Mouse (Mus musculus): ENCODE data around the gene Tiam2. TPM values are rescaled to one million over a fixed set of nuclear protein-coding genes. Genes with fewer than 3 reads are reported as not detected.

Tiam2 gene
- polyA plus RNA-seq, 1 experiment = 2.5 TPM

DNA sequence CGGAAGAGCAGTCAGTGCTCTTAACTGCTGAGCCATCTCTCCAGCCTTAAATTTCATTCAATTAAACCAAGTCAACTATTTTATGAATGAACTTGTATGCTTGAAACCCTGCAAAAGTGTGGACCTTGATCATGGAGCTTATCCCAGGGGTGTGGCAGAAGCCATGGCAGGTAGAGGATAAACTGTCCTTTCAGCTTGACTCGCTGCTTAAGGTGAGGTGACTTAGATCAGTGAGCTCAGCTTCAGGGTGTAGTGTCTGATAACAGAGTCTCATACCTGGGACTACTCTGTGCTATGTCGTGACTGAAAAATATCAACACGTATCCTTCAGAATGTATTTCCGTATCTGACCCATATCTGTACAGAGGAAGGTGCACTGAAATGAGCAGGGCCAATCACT lies 194.0 kb downstream of the Tiam2 start:
- peaks cover 1% of the 10 kb centered on the region for H3K4me1 ChIP-seq (ENCODE audit: control insufficient read depth, insufficient read depth, low read length)
- TF ChIP-seq EP300 (IDR thresholded peaks at IDR 0.05; ENCODE audit: insufficient read depth, low read depth, low read length) (no peak), POLR2A (IDR thresholded peaks at IDR 0.05; ENCODE audit: insufficient read depth, low read length) (no peak), CTCF (IDR thresholded peaks at IDR 0.05; ENCODE audit: low read depth, low read length) (no peak)
- H3K27me3 ChIP-seq (ENCODE audit: control insufficient read depth, insufficient read depth, low read length, poor library complexity, severe bottlenecking) = no peaks in the 10 kb centered on the region
- no peaks in the 10 kb centered on the region for H3K9me3 ChIP-seq (replicated peaks; ENCODE audit: control insufficient read depth, insufficient read depth, low read length, poor library complexity, severe bottlenecking)
- H3K27ac ChIP-seq (ENCODE audit: insufficient read depth, low read length) = no peak overlapping the region
- H3K36me3 ChIP-seq (ENCODE audit: control insufficient read depth, insufficient read depth, low read length, poor library complexity, severe bottlenecking) = no peaks in the 10 kb centered on the region; the same call in 1 of the 2 replicates
- no peak overlapping the region for H3K9ac ChIP-seq (ENCODE audit: low read depth, poor library complexity, severe bottlenecking)
- H3K4me3 ChIP-seq (ENCODE audit: low read depth, low read length) = no peak overlapping the region

- no peak for TF ChIP-seq EP300 (IDR thresholded peaks at IDR 0.05; ENCODE audit: insufficient read depth, low read depth, low read length)
Measured at GRCm38 (mm10) chr17:3527841-3528471, 201.6 kb downstream of the Tiam2 start.

DNA sequence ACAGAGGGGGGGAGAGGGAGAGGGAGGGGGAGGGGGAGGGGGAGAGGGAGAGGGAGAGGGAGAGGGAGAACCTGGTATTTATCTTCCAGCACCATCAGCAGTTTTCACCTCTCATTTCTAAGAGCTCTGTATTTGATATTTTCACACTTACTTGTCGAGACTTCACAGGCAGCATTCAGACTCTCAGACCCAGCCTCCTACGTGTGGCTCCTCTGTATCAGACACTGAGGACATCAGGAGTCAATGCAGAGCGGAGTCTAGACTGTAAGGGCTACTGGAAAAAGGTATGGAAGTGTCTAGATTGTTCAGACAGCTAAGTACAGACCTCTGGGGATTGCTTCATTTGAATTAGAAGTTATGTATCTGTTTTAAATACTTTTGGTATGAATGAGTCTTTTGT lies 203.2 kb downstream of the Tiam2 start:
- Histone ChIP-seq H3K4me1 (ENCODE audit: control insufficient read depth, insufficient read depth, low read length) (no peaks in the 10 kb centered on the region), H3K27me3 (ENCODE audit: control insufficient read depth, insufficient read depth, low read length, poor library complexity, severe bottlenecking) (no peaks in the 10 kb centered on the region), H3K9me3 (replicated peaks; ENCODE audit: control insufficient read depth, insufficient read depth, low read length, poor library complexity, severe bottlenecking) (no peaks in the 10 kb centered on the region), H3K36me3 (ENCODE audit: control insufficient read depth, insufficient read depth, low read length, poor library complexity, severe bottlenecking) (no peaks in the 10 kb centered on the region), H3K27ac (ENCODE audit: insufficient read depth, low read length) (no peak overlapping the region), H3K4me3 (ENCODE audit: low read depth, low read length) (no peak overlapping the region), H3K9ac (ENCODE audit: low read depth, poor library complexity, severe bottlenecking) (no peak overlapping the region)
- TF ChIP-seq POLR2A (IDR thresholded peaks at IDR 0.05; ENCODE audit: insufficient read depth, low read length) (no peak), EP300 (IDR thresholded peaks at IDR 0.05; ENCODE audit: insufficient read depth, low read depth, low read length) (no peak), CTCF (IDR thresholded peaks at IDR 0.05; ENCODE audit: low read depth, low read length) (no peak)

More at GRCm38 (mm10) chr17:3527841-3528471, 201.6 kb downstream of the Tiam2 start:
- H3K27ac ChIP-seq (ENCODE audit: insufficient read depth, low read length) = no peak overlapping the region
- H3K9ac ChIP-seq (ENCODE audit: low read depth, poor library complexity, severe bottlenecking) = no peak overlapping the region
- H3K4me3 ChIP-seq (ENCODE audit: low read depth, low read length) = no peak overlapping the region
- no peaks in the 10 kb centered on the region for H3K4me1 ChIP-seq (ENCODE audit: control insufficient read depth, insufficient read depth, low read length)
- no peaks in the 10 kb centered on the region for H3K27me3 ChIP-seq (ENCODE audit: control insufficient read depth, insufficient read depth, low read length, poor library complexity, severe bottlenecking)
- no peaks in the 10 kb centered on the region for H3K9me3 ChIP-seq (replicated peaks; ENCODE audit: control insufficient read depth, insufficient read depth, low read length, poor library complexity, severe bottlenecking)
- no peaks in the 10 kb centered on the region for H3K36me3 ChIP-seq (ENCODE audit: control insufficient read depth, insufficient read depth, low read length, poor library complexity, severe bottlenecking)

DNA sequence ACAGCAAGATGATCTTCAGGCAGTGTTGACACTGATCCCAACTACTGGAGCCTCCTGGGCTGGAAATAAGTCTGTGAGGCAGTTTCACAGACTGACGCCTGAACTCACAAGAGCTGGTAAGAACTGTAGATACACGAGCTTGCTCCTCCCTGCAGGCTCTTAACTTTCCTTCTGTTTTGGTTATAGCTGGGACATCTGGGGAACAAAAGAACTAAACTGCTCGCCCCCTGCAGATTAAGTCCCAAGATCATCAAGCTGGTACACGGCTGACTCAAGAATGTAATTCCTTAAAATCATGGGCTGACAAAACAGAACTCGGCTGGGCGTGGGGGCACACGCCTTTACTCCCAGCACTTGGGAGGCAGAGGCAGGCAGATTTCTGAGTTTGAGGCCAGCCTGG lies 204.2 kb downstream of the Tiam2 start:
- Histone ChIP-seq H3K4me1 (ENCODE audit: control insufficient read depth, insufficient read depth, low read length) (no peaks in the 10 kb centered on the region), H3K4me3 (ENCODE audit: low read depth, low read length) (no peak overlapping the region), H3K9me3 (replicated peaks; ENCODE audit: control insufficient read depth, insufficient read depth, low read length, poor library complexity, severe bottlenecking) (no peaks in the 10 kb centered on the region), H3K27ac (ENCODE audit: insufficient read depth, low read length) (no peak overlapping the region), H3K27me3 (ENCODE audit: control insufficient read depth, insufficient read depth, low read length, poor library complexity, severe bottlenecking) (no peaks in the 10 kb centered on the region), H3K36me3 (ENCODE audit: control insufficient read depth, insufficient read depth, low read length, poor library complexity, severe bottlenecking) (0 out of 2 replicates have a peak, but pooled peaks cover 2% of the 10 kb centered on the region), H3K9ac (ENCODE audit: low read depth, poor library complexity, severe bottlenecking) (no peak overlapping the region)
- TF ChIP-seq EP300 (IDR thresholded peaks at IDR 0.05; ENCODE audit: insufficient read depth, low read depth, low read length) (no peak), POLR2A (IDR thresholded peaks at IDR 0.05; ENCODE audit: insufficient read depth, low read length) (no peak), CTCF (IDR thresholded peaks at IDR 0.05; ENCODE audit: low read depth, low read length) (no peak)

DNA sequence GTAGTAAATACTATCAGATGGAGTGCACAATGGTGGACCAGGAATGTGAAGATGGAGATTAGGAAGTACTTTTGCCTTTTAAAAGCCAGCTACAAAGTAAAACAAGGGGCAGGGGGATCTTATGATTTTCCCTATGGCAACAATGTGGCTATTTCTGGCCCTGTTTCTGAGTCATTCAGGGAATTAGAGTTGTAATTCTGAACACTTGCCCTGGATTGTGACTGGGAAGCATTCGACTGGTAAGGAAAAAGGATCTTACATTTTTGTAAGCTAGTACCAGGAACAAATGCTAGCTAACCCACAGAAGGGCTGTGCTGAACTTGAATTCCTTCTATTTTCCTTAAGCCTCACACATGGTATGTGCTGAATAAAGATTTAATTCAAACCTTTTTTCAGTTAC lies 205.3 kb downstream of the Tiam2 start:
- no peak overlapping the region for H3K9ac ChIP-seq (ENCODE audit: low read depth, poor library complexity, severe bottlenecking)

DNA sequence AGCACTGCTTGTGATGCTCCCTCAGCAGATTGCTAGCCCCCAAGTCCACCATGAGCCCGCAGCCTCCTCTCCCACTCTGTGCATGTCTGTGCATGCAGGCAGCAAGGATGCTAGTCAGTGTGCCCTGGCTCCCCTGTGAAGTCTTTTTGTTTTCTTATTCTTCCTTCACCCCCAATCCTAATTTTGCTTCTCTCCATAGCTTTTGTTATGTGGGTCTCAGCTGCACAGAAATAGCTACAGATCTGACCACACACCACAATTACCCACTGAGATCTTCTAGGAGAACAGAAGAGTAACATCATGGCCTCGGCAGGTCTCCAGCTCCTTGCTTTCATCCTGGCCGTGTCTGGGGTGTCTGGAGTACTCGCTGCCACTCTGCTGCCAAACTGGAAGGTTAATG lies 205.9 kb downstream of the Tiam2 start, which contains the start of gene Cldn20:
Cldn20 (plus strand) TSS at position 301 of the 400 bp plus-strand sequence.
- no peaks in the 10 kb centered on the region for H3K9me3 ChIP-seq (replicated peaks; ENCODE audit: control insufficient read depth, insufficient read depth, low read length, poor library complexity, severe bottlenecking)
- 0 out of 2 replicates have a peak, but pooled peaks cover 2% of the 10 kb centered on the region for H3K36me3 ChIP-seq (ENCODE audit: control insufficient read depth, insufficient read depth, low read length, poor library complexity, severe bottlenecking)
- H3K27ac ChIP-seq (ENCODE audit: insufficient read depth, low read length) = no peak within 1 kb of the TSS
- TF ChIP-seq CTCF (IDR thresholded peaks at IDR 0.05; ENCODE audit: low read depth, low read length) (no peak), POLR2A (IDR thresholded peaks at IDR 0.05; ENCODE audit: insufficient read depth, low read length) (no peak), EP300 (IDR thresholded peaks at IDR 0.05; ENCODE audit: insufficient read depth, low read depth, low read length) (no peak)
- no peak within 1 kb of the TSS for H3K4me3 ChIP-seq (ENCODE audit: low read depth, low read length)
- H3K4me1 ChIP-seq (ENCODE audit: control insufficient read depth, insufficient read depth, low read length) = no peaks in the 10 kb centered on the region
- H3K27me3 ChIP-seq (ENCODE audit: control insufficient read depth, insufficient read depth, low read length, poor library complexity, severe bottlenecking) = no peaks in the 10 kb centered on the region
- no peak within 1 kb of the TSS for H3K9ac ChIP-seq (ENCODE audit: low read depth, poor library complexity, severe bottlenecking)

More for the DNA sequence above, 205.3 kb downstream of the Tiam2 start:
- H3K9me3 ChIP-seq (replicated peaks; ENCODE audit: control insufficient read depth, insufficient read depth, low read length, poor library complexity, severe bottlenecking) = no peaks in the 10 kb centered on the region
- TF ChIP-seq POLR2A (IDR thresholded peaks at IDR 0.05; ENCODE audit: insufficient read depth, low read length) (no peak), EP300 (IDR thresholded peaks at IDR 0.05; ENCODE audit: insufficient read depth, low read depth, low read length) (no peak), CTCF (IDR thresholded peaks at IDR 0.05; ENCODE audit: low read depth, low read length) (no peak)
- H3K4me3 ChIP-seq (ENCODE audit: low read depth, low read length) = no peak overlapping the region
- no peaks in the 10 kb centered on the region for H3K4me1 ChIP-seq (ENCODE audit: control insufficient read depth, insufficient read depth, low read length)
- 0 out of 2 replicates have a peak, but pooled peaks cover 2% of the 10 kb centered on the region for H3K36me3 ChIP-seq (ENCODE audit: control insufficient read depth, insufficient read depth, low read length, poor library complexity, severe bottlenecking)
- no peaks in the 10 kb centered on the region for H3K27me3 ChIP-seq (ENCODE audit: control insufficient read depth, insufficient read depth, low read length, poor library complexity, severe bottlenecking)
- no peak overlapping the region for H3K27ac ChIP-seq (ENCODE audit: insufficient read depth, low read length)
